In the genomic region with DNA sequence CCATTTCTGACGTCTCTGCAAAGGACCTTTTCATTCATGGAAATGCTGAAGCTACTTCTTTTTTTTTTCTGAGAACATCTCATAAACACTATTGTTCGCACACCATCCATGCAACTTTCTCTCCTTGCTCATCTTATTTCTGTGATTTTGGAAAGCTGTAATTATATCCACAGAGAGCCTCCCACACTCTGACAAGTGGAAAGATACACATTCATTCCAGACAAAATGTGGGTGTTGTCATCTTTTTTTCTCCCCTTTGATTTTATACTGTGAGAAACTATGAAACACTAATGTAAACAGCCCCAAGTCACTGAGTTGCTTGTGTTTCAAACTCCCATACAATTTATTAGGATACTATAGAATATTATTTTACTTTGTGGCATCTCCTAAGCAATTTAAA, we compare ENCODE assay signal across 13 mouse cellular contexts.
"Had no signal": no experiment of that assay in that cellular context is flagged by ENCODE, and none has a peak within 500 bp of the region (broad histone marks: within the 10 kb centered on the region; RNA-seq: fewer than 3 reads in every experiment).

No protein-coding gene starts in this region.

- ATAC-seq: midbrain, embryonic 16.5 days had no signal

- DNase-seq: lung, adult 18-20 months; lung, embryonic 14.5 days; lung, postnatal 10 days; lung, postnatal 4 days; midbrain, embryonic 14.5 days; retina, postnatal 1 day; right cerebral cortex, postnatal 25 days; right cerebral cortex, postnatal 4 days; spleen, adult 18-20 months; thymus, adult 2 months; thymus, postnatal 25 days; thymus, postnatal 4 days had no signal
